Mouse (Mus musculus): ENCODE data around the gene Plekha1. TPM values are rescaled to one million over a fixed set of nuclear protein-coding genes. Genes with fewer than 3 reads are reported as not detected.

Gene Plekha1
- total RNA-seq, 2 experiments from 2014 or later, result 3.1 to 7.8 TPM

DNA sequence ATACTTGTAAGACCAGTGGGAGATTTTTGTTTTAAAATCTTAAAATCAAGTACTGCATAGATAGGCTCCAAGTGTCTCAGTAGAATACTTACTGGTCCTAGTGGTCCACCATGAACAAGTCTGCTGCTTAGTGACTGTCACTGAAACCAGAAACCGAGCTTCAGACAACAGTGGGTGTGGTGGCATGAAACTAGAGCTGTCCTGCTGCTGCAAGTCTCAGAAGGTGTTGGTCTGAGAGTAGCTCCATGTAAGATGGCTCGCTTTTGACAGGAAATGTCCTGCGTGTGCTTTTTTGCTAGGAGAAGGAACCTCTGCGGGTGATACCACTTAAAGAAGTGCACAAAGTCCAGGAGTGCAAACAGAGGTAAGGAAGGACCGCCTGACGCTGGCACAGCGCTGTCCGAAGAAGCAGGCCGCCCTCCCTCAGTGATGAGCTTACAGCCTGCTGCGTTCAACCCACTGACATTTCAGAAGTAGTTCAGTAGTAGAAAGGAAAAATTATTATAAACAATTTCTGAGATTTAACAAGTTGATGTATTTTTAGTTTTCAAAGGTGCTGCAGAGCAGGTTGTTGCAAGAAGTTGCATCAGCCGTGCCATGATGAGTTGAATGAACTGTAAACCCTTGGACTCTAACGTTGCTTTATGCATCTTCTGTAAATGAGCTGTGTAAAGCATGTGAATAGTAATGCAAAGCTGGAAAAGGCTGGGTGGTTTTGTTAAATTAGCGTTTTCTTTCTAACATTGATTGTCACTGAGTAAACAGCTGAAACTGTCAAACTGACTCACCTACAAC is 39.2 kb downstream of the Plekha1 start:
- ATAC-seq (replicated peaks; ENCODE audit: low FRiP score, poor library complexity, severe bottlenecking), result no peak

DNA sequence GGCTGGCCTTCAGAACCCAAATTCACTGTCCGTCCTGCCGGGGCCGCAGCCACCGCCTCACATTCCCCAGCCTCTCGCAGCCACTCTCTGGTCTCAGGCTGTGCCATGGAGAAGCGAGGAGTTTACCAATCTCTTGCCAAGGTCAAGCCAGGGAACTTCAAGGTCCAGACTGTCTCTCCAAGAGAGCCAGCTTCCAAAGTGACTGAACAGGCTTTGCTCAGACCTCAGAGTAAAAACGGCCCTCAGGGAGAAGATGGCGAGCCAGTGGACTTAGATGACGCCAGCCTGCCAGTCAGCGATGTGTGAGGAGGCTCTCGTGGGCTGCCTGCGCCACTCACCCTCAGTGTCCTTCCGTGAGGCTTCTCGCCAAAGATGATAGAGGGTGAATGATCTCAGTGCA is 45.3 kb downstream of the Plekha1 start:
- ATAC-seq (replicated peaks; ENCODE audit: low FRiP score, poor library complexity, severe bottlenecking), result no peak

DNA sequence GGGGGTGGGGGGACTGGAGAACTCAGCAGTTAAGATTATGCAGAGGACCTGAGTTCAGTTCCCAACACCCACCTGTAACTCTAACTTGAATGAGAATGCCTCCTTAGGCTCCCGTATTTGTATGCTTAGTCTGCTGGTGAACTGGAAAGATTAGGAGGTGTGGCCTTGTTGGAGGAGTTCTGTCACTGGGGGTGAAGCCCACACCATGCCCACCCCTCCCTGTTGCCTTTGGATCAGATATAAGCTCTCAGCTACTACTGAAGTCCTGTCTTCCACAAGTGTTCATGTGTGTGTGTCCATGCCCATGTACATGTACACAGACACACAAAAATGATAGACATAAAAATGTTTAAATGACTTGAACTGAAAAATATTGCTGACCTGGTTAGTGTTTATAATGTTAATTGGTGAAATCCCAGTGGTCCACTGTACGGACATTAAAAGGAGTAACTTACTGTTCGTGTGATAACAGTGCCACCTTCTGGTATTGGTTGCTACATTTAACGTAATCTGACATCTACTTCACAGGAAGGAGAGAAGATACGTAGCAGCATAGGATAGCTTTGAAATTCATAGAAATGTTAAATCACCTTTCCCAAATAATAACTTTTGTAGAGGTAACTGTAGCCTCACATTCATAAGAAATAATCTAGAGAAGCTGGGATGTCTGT is 49.3 kb downstream of the Plekha1 start:
- no peak for ATAC-seq (replicated peaks; ENCODE audit: low FRiP score, poor library complexity, severe bottlenecking)

DNA sequence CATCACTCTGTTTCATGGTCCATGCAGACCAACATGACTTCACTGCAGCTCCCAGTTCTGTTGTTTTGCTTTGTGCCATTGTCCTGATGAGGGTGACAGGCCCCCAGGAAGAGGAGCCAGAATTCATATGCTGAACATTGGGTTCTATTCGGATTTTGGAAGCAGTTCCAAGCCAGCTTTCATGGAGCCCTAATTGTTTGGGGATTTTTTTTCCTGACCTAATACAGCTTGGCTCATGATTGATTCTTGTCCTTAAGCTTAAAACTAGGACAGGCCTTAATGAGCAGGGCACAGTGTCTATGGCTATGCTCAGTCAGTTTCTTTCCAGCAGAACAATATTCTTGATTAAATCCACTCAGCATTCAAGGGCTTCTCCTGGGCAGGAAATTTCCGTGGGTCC is 52.7 kb downstream of the Plekha1 start:
- no peak for ATAC-seq (replicated peaks; ENCODE audit: low FRiP score, poor library complexity, severe bottlenecking)

DNA sequence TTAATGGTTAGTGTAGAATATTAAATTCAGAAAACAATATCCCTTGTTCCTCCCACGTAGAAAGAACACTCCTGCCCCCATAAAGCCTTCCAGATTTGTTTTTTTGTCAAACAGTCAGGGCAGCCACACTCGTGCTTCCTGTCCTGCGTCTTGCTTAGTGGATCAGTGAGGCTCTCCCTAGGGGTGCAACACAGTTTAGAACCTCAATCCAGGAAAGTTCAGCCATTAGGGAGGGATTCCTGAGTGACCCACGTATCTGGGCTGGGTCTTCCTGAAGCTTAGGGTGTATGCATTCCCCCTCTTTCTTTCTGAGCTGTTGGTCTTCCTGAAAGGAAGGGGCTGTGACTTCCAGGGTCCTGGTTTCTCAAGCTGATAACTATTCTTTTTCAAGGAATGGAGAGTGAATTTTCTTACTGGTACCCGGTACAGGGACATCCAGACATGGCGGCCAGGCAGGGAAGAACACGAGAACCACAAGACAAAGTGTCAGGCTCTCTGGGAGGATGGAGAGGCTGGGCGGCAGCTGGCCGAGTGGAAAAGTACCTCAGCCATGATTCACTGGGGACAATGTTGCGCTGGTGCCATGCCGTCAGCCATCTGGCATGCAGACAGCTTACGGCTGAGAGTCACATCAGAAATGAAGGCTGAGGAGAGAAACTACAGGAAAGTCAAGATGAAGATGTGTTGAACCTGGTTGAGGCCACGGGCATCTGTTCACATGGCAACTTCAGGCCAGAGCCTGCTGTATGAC is 57.6 kb downstream of the Plekha1 start:
- ATAC-seq (replicated peaks; ENCODE audit: low FRiP score, poor library complexity, severe bottlenecking), result no peak

DNA sequence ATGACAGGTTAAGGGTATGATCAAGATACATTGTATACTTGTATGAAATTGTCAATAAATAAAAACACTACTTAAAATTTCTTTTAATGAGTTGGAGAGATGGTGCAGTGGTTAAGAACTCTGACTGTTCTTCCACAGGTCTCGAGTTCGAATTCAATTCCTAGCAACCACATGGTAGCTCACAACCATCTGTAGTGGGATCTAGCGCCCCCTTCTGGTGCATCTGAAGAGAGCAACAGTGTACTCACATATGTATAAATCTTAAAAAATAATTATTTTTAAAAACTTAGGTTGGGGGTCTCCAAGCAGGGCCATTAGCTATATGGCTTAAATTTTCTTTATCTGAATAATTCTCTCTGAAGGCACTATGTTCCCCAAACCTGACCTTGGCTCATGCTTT is 64.8 kb downstream of the Plekha1 start:
- no peak for ATAC-seq (replicated peaks; ENCODE audit: low FRiP score, poor library complexity, severe bottlenecking)

DNA sequence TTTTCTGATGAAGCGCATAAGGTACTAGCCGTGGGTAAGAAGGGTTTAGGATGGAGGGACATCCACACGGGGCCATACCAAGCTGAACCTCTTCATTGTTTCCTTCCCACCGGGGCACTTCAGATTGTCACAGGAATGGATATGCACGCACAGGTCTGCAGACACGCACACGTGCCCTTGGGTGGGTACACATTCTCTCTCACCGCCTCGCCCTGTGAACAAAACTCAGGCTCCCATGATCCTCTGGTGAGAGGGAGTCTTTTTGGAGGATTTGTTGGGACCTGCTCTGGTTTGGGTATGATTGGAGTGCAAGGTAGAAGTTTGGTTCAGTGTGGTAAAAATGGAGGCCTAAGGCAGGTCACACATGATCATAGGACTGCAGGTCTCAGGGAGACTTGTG is 67.4 kb downstream of the Plekha1 start:
- no peak for ATAC-seq (replicated peaks; ENCODE audit: low FRiP score, poor library complexity, severe bottlenecking)

DNA sequence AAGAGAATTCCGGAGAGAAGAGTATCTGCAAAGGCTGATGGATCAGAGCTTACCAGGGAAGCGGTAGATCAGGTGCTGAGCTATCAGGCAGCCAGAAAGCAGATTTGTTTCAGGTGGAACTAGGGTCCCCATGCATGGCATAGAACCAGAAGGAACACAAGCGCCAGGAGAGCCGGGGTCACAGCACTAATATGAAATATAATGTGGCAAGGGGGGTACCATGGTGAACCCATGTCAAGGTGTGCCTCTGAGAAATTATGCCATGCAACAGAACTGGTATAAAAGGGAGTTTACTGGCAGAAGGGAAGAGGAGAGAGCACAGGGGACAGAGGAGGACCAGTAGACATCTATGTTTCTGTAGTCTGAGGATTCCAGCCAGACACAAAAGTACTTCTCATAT is 69.1 kb downstream of the Plekha1 start:
- ATAC-seq (replicated peaks; ENCODE audit: low FRiP score, poor library complexity, severe bottlenecking), result no peak

DNA sequence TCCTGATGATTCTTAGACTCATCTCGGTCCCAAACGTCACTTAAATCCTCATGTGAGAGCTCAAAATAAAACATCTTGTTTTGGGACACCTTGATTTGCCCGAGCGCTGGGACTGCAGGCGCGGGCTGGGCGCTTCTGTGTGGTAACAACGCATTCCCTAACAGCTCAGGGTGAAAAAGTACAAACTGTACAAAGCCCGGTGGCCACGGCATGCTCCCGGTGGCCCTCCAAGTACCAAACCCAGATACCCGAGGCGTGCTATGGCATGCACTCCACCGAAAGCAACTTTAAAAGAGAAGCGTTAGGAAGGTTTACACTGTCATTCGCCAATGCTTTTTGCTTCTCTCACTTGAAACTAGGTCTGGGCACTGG is 69.9 kb downstream of the Plekha1 start:
- ATAC-seq (replicated peaks; ENCODE audit: low FRiP score, poor library complexity, severe bottlenecking), result no peak

DNA sequence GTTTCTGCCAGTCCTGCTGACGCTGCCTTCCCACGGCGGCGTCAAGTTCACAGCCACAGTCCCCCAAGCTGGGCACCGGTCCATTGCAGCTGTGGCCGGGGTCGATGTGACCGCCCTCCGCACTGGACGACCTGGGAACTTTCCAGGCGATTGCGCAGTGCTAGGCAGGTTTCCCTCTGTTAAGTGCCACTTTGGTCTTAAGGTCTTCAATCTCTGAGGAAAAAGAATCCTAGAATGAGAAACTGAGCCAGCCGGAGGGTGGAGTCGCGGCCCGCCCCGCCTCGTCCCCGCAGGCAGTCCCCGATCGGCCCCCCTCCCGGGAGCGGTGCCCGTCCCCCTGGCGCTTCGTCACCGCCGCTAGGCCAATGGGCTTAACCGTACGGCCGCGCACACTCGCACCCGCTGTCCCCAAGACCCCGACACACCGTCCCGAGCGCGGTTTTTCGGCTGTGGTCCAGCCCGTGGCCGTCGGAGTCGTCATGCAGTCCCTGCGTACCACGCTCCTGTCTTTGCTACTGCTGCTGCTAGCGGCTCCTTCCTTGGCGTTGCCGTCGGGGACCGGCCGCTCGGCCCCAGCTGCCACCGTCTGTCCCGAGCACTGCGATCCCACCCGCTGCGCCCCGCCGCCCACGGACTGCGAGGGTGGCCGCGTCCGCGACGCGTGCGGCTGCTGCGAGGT is 70.4 kb downstream of the Plekha1 start, which contains the start of gene Htra1:
Htra1 (plus strand) TSS at position 319 of the 679 bp plus-strand sequence.
- ATAC-seq (replicated peaks; ENCODE audit: low FRiP score, poor library complexity, severe bottlenecking), result no peak

DNA sequence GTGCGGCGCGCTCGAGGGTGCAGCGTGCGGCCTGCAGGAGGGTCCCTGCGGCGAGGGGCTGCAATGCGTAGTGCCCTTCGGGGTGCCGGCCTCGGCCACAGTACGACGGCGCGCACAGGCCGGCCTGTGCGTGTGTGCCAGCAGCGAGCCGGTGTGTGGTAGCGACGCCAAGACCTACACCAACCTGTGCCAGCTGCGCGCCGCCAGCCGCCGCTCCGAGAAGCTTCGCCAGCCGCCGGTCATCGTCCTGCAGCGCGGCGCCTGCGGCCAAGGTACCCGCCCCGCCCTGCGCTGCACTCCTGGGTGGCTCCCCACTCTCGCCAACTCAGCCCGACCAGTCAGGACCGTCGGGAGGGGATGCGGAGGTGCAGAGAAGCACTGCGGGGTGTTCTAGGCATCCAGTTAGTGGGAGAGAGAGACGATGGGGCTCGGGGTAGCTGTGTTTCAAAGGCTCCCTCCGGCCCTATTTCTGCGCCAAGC is 71.0 kb downstream of the Plekha1 start:
- no peak for ATAC-seq (replicated peaks; ENCODE audit: low FRiP score, poor library complexity, severe bottlenecking)

DNA sequence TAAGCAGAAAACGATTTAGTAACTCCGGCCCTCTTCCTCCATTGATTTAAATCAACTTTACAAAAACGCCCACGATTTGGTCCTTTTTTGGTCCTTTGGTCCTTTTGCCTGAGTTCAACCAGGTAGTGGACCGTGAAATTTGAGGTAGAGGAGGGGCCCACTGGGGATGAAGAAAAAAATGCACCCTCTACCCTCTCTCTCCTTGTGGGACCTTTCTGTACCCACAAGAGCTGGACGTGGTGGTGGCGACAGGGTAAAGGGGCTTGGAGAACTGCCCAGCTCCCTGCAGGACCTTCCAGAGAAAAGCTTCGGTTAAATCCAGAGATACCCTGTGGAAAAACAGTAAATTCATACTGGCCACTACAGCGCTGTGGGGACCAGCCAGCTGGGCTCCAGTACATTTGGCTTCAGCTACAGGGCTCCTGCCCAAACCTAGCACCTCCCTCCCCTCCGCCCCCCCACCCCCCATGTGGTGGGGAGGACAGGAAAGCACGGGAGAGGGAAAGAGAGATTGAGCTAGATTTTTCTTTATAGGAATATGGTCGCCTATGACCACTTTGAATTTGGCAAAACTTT is 71.8 kb downstream of the Plekha1 start:
- ATAC-seq (replicated peaks; ENCODE audit: low FRiP score, poor library complexity, severe bottlenecking), result no peak

DNA sequence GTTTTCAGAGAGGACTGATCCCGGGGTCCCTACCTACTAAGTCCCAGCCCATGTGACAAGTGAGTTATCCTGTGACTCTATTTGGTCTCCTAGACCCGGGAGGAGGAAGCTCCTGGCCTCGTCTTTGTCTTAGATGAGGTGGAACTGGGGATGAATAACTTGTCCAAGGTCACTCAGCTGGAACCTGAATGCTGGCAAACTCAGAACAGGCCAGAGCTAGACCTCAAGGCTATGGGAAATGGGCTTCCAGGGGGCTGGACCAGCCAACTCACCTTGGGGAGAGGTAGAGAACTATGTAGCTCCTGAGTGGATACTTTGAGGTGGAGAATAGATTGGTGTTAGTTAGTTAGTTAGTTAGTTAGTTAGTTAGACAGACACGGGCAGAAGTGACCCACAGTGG is 72.4 kb downstream of the Plekha1 start:
- ATAC-seq (replicated peaks; ENCODE audit: low FRiP score, poor library complexity, severe bottlenecking), result no peak

DNA sequence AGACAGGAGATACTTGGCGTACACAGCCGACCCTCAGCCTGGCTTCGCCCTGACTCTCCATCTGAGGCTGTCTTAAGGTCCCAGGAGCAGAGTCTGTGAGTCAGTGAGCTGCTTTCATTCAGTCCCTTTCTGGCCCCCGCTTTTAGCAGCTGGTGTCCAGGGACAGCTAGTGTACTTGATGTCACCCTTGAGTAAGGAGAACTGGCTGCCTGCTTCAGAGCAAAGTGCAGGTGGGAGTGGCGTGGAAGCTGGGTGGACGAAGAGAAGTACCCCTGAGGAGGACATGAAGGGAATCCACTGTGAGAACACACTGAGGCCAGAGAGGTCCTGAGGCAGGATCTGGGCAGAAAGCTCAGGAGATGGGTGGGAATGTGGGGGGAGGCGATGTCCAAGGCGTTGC is 73.3 kb downstream of the Plekha1 start:
- no peak for ATAC-seq (replicated peaks; ENCODE audit: low FRiP score, poor library complexity, severe bottlenecking)

DNA sequence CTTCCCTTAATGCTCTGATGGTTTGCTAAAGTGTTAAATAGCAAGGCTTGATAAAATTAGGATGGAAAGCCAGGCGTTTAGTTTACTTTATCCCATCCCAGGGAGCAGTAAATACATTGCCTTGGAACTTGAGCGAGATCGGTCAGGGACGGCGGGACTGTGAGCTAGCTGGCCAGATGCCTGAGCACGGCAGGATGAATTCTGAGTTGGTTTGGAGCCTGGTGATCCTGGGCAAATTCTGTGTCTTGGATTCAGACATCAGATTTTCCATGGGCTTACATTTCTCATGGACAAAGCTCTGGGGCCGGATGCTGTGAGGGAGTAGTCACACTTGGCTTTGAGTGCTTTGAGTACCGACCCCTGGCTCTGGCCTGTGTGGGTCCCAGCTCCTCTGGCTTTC is 75.2 kb downstream of the Plekha1 start:
- no peak for ATAC-seq (replicated peaks; ENCODE audit: low FRiP score, poor library complexity, severe bottlenecking)

DNA sequence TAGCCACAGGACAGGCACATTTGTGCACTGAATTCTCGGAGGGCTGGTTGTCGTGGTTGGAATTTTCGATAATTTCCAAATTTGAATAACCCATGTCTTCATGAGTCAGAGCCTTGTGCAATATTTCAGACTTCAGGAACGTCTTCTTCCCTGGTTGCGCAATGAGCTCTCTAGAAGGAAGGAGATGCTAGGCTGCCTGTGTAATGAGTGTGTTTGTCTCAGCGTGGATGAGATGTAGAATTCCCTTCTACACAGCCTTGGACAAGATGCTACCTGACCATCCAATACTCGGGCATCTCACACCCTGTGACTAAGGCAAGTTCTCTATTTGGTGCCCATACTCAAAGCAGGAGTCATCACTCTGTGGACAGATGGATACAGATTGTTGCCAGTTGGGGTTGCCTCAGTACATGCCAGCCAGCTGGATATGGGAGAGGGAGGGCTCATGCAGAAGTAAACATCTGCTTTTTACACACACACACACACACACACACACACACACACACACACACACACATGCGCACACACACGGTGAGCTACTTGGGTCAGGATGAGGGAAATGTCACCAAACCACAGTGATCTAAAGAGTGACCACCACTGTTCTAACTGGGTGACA is 77.8 kb downstream of the Plekha1 start:
- ATAC-seq (replicated peaks; ENCODE audit: low FRiP score, poor library complexity, severe bottlenecking), result no peak

DNA sequence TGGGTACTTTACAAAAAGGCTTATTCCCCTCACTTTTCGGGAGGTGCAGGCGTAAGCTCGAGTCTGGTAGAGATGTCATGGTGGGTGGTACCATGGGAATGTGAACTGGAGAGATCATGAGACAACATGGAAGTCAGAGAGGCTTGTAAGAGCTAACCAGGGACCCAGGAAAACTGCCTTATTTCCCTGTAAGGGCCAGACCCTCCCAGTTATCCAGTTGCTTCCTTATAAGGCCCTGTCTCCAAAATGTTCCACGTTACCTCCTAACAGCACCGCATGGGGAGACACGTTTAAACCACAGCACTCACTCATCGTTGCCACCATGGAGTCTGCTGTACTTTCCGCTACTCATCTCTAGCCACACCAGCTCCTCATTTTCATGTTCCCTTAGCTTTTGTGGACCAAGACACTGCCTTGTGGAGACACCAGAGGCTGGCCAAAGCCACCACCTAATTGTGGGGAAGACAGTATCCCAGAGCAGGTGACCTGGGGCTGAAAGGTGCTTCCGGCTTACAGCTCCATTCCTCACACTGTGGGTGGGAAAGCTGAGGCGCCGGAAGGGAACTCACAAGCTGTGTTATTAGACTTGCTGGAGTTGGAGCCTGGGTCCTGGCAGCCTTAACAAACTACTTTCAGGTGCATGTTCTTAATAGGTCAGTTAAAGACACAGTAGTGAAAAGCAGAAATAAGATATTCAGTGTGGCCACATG is 79.4 kb downstream of the Plekha1 start:
- no peak for ATAC-seq (replicated peaks; ENCODE audit: low FRiP score, poor library complexity, severe bottlenecking)

DNA sequence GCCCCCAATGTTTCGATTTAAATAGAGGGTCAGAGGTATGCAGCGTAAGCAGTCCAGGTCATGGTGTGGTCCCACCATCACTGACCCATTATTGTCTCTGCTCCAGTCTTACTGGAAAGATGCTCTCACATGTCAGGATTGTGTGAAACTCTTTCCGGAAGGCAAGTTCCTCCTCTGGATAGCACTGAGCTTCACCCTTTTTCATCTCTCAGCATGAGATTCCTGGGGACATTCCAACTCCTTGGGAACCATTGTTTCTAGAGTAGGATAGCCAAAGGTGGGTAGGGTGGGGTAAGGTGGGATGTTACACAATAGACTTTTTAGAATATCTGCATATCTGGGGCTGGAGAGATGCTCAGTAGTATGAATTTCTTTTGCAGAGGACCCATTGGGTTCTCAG is 80.2 kb downstream of the Plekha1 start:
- ATAC-seq (replicated peaks; ENCODE audit: low FRiP score, poor library complexity, severe bottlenecking), result no peak

DNA sequence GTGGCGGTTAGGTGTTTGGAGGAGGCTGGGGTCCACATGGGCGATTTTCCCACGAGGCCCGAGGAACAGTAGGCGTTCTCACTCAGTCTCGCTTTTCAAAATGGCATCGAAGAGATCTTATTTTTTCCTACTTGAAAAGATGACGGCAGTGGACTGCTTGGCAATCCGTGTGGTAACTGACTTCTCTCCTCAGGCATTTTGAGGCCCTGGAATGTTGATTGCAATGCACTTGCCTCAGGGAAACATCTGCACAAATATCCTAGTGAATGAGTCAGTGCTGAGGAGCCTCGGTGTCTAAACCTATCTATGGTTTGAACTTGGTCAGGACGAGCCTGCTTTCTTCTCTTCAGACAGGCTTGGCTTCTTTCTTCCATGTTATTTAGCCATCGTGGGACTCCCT is 80.7 kb downstream of the Plekha1 start:
- no peak for ATAC-seq (replicated peaks; ENCODE audit: low FRiP score, poor library complexity, severe bottlenecking)

All from erythroblast, adult 5-6 weeks (primary cell).